Mouse (Mus musculus) intestine, embryonic 16.5 days (tissue): ENCODE results near the gene H2-Q6. TPM values are rescaled to one million over a fixed set of nuclear protein-coding genes. Genes with fewer than 3 reads are reported as not detected.
A peak's percentile ranks its signal among the peaks of the same experiment; 100 is the strongest.
"Not testable (repeated sequence)": the region's sequence is repeated elsewhere in the genome, so short reads cannot be mapped to it uniquely, and the experiment has no call there.

Experiments
- ATAC-seq: fragments of 200-750 bp; cut with Nextera tagmentation; 2 replicates; pipeline ENCODE4 v1.8.0; 2017; ENCODE audit warnings: moderate TSS enrichment, moderate library complexity
- H3K27ac ChIP-seq: fragments of 300-500 bp; sonication (generic); 2 replicates; pipeline ENCODE4 v1.5.1; 2014; ENCODE audit warnings: mild to moderate bottlenecking, low read length
- H3K27me3 ChIP-seq: fragments of 300-500 bp; sonication (generic); replicated peaks from 2 replicates; pipeline ENCODE4 v1.6.1; 2014; ENCODE audit warnings: low read length, control low read depth, mixed read lengths; ENCODE audit not compliant: control insufficient read depth, insufficient read depth
- H3K36me3 ChIP-seq: fragments of 300-500 bp; sonication (generic); 2 replicates; pipeline ENCODE4 v1.6.1; 2014; ENCODE audit warnings: low read length, control low read depth; ENCODE audit not compliant: control insufficient read depth, insufficient read depth
- H3K4me1 ChIP-seq: fragments of 300-500 bp; sonication (generic); 2 replicates; pipeline ENCODE4 v1.6.1; 2014; ENCODE audit warnings: low read length, control low read depth, mixed read lengths; ENCODE audit not compliant: control insufficient read depth, insufficient read depth
- H3K4me2 ChIP-seq: fragments of 300-500 bp; sonication (generic); 2 replicates; pipeline ENCODE4 v1.6.1; 2014; ENCODE audit warnings: low read depth, low read length, control low read depth
- H3K4me3 ChIP-seq: fragments of 300-500 bp; sonication (generic); 2 replicates; pipeline ENCODE4 v1.5.1; 2014; ENCODE audit warnings: mild to moderate bottlenecking, low read length
- H3K9ac ChIP-seq: fragments of 300-500 bp; sonication (generic); 2 replicates; pipeline ENCODE4 v1.6.1; 2014; ENCODE audit warnings: low read depth, low read length
- H3K9me3 ChIP-seq: fragments of 300-500 bp; sonication (generic); 2 replicates; pipeline ENCODE4 v1.6.1; 2016; ENCODE audit warnings: low read length, control low read depth; ENCODE audit not compliant: control insufficient read depth
- WGBS: fragments of 180-500 bp; shearing (Covaris S2); extraction: QIAGEN DNeasy Blood & Tissue Kit; methylation state at CpG from one replicate; pipeline ENCODE4 v1.1.7; 2014; 5-methylcytosine and 5-hydroxymethylcytosine counted together
- polyA plus RNA-seq: library from polyadenylated mRNA; unstranded; fragments of >200 nt; fragmentation: Nextera tagmentation; extraction: Ambion mirVana; gene quantifications from 2 replicates; pipeline ENCODE4 v1.2.1, GENCODE M21; 2015

The H2-Q6 gene
- polyA plus RNA-seq, 1 experiment from 2014 or later, result 2.2 TPM

DNA sequence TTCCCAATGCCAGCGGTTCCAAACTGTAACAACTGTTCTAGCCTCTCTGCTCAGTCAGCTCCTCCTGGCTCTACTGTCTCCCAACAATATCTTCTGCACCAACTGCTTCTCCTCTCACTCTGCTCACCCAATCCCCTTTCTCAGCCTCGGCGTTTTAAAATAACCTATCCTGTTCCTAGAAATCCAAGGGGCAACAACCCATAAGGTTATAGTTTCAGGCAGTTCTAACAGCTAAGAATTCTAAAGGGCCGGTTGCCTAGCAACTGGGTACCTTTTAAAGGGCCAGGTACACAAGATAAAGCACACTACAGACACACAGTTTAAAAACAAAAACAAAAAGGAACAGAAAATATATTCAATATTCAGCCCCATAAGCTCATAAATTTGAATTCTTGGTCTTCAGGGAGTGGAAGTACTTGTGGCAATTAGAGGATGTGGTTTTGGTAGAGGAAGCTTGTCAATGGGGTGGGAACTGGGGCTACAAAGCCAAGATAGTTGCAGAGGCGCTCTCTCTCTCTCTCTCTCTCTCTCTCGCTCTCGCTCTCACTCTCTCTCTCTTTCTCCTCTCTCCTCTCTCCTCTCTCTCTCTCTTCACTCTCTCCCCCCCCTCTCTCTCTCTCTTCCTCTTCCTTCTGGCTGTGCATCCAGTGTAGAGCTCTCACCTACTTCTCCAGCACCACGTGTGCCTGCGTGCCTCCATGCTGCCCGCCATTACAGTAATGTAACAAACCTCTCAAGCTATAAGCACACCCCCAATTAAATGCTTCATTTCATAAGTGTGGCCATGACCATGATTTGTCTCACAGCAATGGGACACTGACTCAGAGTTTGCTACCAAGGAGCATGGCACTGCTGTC lies 9.1 kb upstream of the H2-Q6 start:
- H3K27me3 ChIP-seq, H3K4me3 ChIP-seq, H3K4me1 ChIP-seq: not testable (repeated sequence)

GRCm38 (mm10) chr17:35418772-35419171 lies 5.9 kb upstream of the H2-Q6 start:
- Histone ChIP-seq H3K9ac (no peak overlapping the region), H3K4me3 (no peak overlapping the region), H3K4me1 (no peaks in the 10 kb centered on the region; the same call in 1 of the 2 replicates), H3K4me2 (no peak overlapping the region), H3K36me3 (no peaks in the 10 kb centered on the region), H3K27ac (no peak overlapping the region), H3K27me3 (no peaks in the 10 kb centered on the region), H3K9me3 (no peaks in the 10 kb centered on the region)
- ATAC-seq, result no peak
- 58% methylated on average over 7 of the region's 7 CpGs for WGBS

More for the DNA sequence above, 9.1 kb upstream of the H2-Q6 start:
- H3K27ac ChIP-seq, H3K36me3 ChIP-seq, H3K9me3 ChIP-seq, ATAC-seq, H3K9ac ChIP-seq, H3K4me2 ChIP-seq: not testable (repeated sequence)
- 73% methylated on average over 3 of the region's 10 CpGs for WGBS

GRCm38 (mm10) chr17:35419564-35419963 lies 5.1 kb upstream of the H2-Q6 start:
- ATAC-seq, result peak; percentile 41; the same call in 1 of the 2 replicates
- H3K4me3 ChIP-seq, H3K36me3 ChIP-seq, H3K9ac ChIP-seq, H3K4me2 ChIP-seq, H3K4me1 ChIP-seq, H3K27me3 ChIP-seq, H3K9me3 ChIP-seq, H3K27ac ChIP-seq: not testable (repeated sequence)
- WGBS, result 58% methylated on average over 4 of the region's 4 CpGs

DNA sequence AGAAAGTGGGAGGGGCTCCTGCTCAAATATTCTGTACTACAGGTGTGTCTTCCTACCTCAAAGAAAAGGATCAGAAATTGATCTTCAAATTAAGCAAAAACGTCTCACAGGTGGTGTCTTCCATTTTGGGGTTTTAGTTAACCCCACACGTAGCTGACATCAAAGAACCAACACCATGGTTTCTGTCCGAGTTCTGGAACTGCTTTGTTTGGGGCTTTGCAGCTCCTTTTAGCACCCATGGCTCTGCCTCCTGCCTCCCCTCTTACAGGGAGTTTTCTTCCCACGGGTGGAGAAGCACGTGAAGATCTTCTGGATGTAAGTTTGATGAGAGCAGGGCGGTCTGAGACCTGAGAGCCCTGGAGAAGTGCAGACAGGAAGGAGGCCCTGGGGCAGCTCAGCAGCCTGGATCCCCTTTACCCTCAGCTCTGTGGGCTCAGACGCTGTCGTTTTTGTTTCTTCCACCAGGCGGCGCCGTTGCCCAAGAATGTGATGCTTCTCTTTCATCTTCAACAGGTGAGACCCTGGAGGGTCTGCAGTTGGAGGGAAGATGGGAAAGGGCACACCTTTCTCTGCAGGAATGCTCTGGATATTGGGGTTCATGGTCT lies 4.3 kb upstream of the H2-Q6 start:
- 16% methylated on average over 11 of the region's 11 CpGs for WGBS
- not testable (repeated sequence) for H3K36me3 ChIP-seq, H3K27ac ChIP-seq, H3K9me3 ChIP-seq, H3K9ac ChIP-seq, H3K4me2 ChIP-seq, H3K4me1 ChIP-seq, H3K4me3 ChIP-seq, ATAC-seq, H3K27me3 ChIP-seq

GRCm38 (mm10) chr17:35421331-35421730 lies 3.3 kb upstream of the H2-Q6 start:
- H3K4me3 ChIP-seq, H3K4me1 ChIP-seq, H3K27ac ChIP-seq, H3K9me3 ChIP-seq, H3K27me3 ChIP-seq, H3K9ac ChIP-seq, H3K36me3 ChIP-seq, H3K4me2 ChIP-seq, ATAC-seq: not testable (repeated sequence)
- 88% methylated on average over 4 of the region's 4 CpGs for WGBS

DNA sequence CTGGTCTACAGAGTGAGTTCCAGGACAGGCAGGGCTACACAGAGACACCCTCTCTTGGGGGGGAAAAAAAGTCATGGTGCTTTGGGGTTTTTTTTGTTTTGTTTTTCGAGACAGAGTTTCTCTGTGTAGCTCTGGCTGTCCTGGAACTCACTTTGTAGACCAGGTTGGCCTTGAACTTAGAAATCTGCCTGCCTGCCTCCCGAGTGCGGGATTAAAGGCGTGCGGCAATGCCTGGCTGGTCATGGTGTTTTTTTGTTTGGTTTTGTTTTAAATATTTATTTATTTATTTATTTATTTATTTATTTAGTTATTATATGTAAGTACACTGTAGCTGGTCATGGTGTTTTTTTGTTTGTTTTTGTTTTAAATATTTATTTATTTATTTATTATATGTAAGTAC lies 2.3 kb upstream of the H2-Q6 start:
- not testable (repeated sequence) for H3K9ac ChIP-seq, H3K4me2 ChIP-seq, H3K27me3 ChIP-seq, ATAC-seq, H3K36me3 ChIP-seq, H3K4me1 ChIP-seq, H3K27ac ChIP-seq, H3K4me3 ChIP-seq, H3K9me3 ChIP-seq
- WGBS, result 92% methylated on average over 5 of the region's 5 CpGs

DNA sequence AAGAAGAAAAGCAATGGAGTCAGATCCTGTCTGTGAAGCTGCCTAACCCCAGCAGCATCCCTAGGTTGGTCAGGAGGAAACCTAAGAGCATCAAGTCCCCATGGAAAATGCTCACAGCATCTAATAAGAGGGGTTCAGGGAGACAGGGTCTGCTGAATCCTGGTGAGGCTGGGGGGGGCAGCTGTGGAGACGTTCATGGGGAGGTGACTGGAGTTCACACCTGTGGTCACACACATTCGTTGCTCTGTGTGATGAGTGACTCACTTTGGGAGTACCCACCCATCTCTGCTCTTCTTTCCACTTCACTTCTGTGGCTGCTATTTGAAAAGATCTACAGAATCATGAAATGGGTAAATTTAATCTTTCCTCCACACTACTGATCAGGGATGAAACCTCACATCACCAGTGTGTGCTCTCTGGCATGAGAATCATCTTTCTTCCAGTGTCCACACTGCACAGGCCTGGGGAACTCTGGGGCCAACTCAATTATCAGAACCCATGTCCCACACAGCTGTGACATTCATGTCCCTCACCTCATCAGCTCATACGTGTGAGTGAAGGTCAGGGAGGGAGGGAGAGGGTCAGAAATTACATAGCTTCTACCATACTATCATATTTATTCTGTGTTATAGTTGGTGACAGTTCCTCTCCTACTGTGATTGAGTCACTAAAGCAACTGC lies 1.4 kb upstream of the H2-Q6 start:
- ATAC-seq, H3K27ac ChIP-seq, H3K4me3 ChIP-seq, H3K27me3 ChIP-seq, H3K9me3 ChIP-seq, H3K4me1 ChIP-seq, H3K4me2 ChIP-seq, H3K36me3 ChIP-seq, H3K9ac ChIP-seq: not testable (repeated sequence)
- 70% methylated on average over 3 of the region's 3 CpGs for WGBS

- not testable (repeated sequence) for H3K4me2 ChIP-seq, ATAC-seq, H3K27ac ChIP-seq, H3K4me3 ChIP-seq, H3K9ac ChIP-seq, H3K36me3 ChIP-seq, H3K9me3 ChIP-seq, H3K27me3 ChIP-seq, H3K4me1 ChIP-seq
- WGBS, result 79% methylated on average over 3 of the region's 3 CpGs
Measured at GRCm38 (mm10) chr17:35424106-35424505, 544 bp upstream of the H2-Q6 start.

DNA sequence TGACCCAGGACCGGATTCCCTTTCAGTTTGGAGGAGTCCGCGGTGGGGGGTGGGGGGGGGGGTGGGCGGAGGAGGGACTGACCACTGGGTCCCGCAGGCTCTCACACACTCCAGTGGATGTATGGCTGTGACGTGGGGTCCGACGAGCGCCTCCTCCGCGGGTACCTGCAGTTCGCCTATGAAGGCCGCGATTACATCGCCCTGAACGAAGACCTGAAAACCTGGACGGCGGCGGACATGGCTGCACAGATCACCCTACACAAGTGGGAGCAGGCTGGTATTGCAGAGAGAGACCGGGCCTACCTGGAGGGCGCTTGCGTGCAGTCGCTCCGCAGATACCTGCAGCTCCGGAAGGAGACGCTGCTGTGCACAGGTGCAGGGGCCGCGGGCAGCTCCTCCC lies 824 bp downstream of the H2-Q6 start:
- peak; percentile 25; the same call in 1 of the 2 replicates for ATAC-seq
- H3K9ac ChIP-seq, H3K4me1 ChIP-seq, H3K27me3 ChIP-seq, H3K9me3 ChIP-seq, H3K36me3 ChIP-seq, H3K27ac ChIP-seq: not testable (repeated sequence)
- H3K4me2 ChIP-seq, result peak overlapping the region; percentile 64
- WGBS, result 21% methylated on average over 27 of the region's 28 CpGs
- H3K4me3 ChIP-seq, result peak overlapping the region; percentile 46
